Mouse (Mus musculus) bone marrow, adult 2 months (tissue): ENCODE data around the gene Clptm1. TPM values are rescaled to one million over a fixed set of nuclear protein-coding genes. Genes with fewer than 3 reads are reported as not detected.
A peak's percentile ranks its signal among the peaks of the same experiment; 100 is the strongest.

Experiments
- H3K27ac ChIP-seq: fragments of 200-500 bp; 2 replicates; pipeline ENCODE4 v1.5.1; 2012; ENCODE audit warnings: low read depth, mild to moderate bottlenecking, control low read depth, inconsistent platforms, low read length; ENCODE audit not compliant: control insufficient read depth, poor library complexity, insufficient read depth
- H3K4me1 ChIP-seq: fragments of 200-500 bp; 2 replicates; pipeline ENCODE4 v1.6.1; 2011; ENCODE audit warnings: low read length; ENCODE audit not compliant: control insufficient read depth, insufficient read depth
- H3K4me3 ChIP-seq: fragments of 200-500 bp; replicated peaks from 2 replicates; pipeline ENCODE3; 2011; ENCODE audit warnings: mild to moderate bottlenecking, low read depth, low read length, control low read depth; ENCODE audit not compliant: control insufficient read depth
- CTCF ChIP-seq: fragments of 200-500 bp; IDR thresholded peaks from 2 replicates; pipeline ENCODE4 v1.5.1; 2011; ENCODE audit warnings: low read length, control low read depth; ENCODE audit not compliant: control insufficient read depth, insufficient read depth
- POLR2A ChIP-seq: fragments of 200-500 bp; IDR thresholded peaks from 2 replicates; pipeline ENCODE4 v1.6.1; 2011; ENCODE audit warnings: low read depth, mild to moderate bottlenecking, control low read depth, low read length, borderline replicate concordance; ENCODE audit not compliant: control insufficient read depth
- WGBS: fragments of 180-500 bp; shearing (Covaris S2); methylation state at CpG from one replicate; pipeline ENCODE4 v1.1.7; 2018; 5-methylcytosine and 5-hydroxymethylcytosine counted together
- polyA plus RNA-seq: library from polyadenylated mRNA; stranded (reverse); fragments of >200 nt; gene quantifications from 2 replicates; pipeline ENCODE4 v1.2.4, GENCODE M21; 2011; ENCODE audit warnings: low replicate concordance; ENCODE audit not compliant: missing spikeins, insufficient read depth, insufficient read length

Clptm1 gene
- polyA plus RNA-seq, 1 experiment, result 31.2 TPM

DNA sequence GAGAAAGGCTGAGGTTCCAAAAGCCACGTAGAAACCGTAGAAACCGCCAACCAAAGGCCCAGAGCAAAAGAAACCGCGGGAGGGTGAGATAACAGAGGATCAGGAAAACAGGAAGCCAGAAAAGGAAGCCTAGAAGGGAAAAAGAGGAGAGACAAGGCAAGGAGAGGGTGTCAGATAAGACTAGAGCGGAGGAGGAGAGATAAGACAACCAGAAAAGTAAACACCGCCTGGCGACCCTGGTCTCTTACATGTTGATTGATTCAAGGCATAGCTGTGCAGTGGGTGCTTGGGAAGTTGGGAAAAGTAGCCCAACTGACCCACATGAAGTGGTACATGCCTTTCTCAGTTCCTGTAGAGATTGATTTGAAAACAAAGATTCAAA is 30.4 kb upstream of the Clptm1 start:
- no peak for TF ChIP-seq POLR2A
- TF ChIP-seq CTCF, result no peak
- peak overlapping the region; percentile 4; the same call in 1 of the 2 replicates for H3K27ac ChIP-seq
- no peak overlapping the region for H3K4me3 ChIP-seq
- 19% methylated on average over 8 of the region's 8 CpGs for WGBS
- H3K4me1 ChIP-seq, result peaks cover 6% of the 10 kb centered on the region

DNA sequence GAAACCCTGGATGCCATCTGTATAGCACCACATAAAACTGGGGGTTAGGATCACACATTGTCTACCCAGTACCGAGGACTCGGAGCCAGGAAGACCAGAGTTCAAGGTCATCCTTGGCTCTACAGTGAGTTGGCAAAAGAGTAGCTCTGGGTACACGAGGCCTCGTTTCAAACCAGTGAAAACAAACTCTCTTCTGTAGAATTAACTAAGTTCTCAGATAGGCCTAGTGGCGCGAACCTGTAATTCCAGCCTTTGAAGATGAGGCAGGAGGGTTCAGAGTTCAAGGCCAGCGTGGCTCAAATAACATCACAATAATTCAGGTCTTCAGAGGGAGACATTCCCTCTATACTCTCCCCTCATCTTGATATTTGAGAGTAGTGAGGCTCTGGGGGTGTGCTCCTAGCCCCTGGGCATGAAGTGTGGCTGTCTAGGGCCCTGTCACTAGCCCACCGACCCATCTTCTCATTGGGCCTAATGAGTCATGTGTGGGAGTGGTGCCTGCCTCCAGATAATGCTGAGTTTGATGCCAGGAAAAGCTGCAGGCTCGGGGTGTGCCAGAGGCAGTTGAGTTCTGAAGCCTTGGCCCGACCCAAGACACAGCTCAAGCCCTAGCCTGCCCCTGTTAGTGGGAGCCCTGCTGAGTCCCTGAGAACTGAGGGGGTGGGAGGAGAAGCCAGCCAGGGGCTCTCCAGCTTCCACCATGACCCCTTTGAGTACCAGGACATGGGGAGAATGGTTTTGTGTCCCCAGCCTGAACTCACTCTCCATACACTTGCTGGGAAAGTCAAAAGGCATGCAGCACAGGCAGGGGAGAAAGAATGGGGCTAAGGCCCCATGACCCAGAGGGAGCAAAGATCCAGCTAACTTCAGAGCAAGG is 29.7 kb upstream of the Clptm1 start:
- Histone ChIP-seq H3K27ac (peak overlapping the region; percentile 79; the same call in 1 of the 2 replicates), H3K4me3 (no peak overlapping the region), H3K4me1 (peaks cover 5% of the 10 kb centered on the region)
- WGBS, result 72% methylated on average over 10 of the region's 10 CpGs
- no peak for TF ChIP-seq CTCF
- no peak for TF ChIP-seq POLR2A

DNA sequence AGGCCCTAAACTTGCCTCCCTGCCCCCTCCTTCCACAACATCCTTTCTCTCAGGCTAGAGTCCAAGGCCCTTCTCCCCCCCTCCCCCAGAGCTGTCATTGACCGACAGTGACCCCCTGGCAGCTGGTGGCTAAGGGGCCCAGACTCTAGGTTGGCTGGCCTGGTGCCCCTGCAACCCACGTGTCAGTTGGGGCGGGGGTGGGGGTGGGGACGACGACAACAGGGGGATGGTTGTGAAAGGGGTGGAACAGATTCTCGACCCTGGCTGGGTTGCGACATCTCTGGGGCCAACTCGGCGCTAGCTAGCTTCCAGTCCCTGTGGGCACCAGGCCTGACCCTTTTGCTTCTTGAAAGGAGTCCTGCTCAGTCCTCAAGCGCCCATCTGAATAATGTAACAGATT is 28.6 kb upstream of the Clptm1 start:
- H3K27ac ChIP-seq, result peak overlapping the region; percentile 79; the same call in 1 of the 2 replicates

DNA sequence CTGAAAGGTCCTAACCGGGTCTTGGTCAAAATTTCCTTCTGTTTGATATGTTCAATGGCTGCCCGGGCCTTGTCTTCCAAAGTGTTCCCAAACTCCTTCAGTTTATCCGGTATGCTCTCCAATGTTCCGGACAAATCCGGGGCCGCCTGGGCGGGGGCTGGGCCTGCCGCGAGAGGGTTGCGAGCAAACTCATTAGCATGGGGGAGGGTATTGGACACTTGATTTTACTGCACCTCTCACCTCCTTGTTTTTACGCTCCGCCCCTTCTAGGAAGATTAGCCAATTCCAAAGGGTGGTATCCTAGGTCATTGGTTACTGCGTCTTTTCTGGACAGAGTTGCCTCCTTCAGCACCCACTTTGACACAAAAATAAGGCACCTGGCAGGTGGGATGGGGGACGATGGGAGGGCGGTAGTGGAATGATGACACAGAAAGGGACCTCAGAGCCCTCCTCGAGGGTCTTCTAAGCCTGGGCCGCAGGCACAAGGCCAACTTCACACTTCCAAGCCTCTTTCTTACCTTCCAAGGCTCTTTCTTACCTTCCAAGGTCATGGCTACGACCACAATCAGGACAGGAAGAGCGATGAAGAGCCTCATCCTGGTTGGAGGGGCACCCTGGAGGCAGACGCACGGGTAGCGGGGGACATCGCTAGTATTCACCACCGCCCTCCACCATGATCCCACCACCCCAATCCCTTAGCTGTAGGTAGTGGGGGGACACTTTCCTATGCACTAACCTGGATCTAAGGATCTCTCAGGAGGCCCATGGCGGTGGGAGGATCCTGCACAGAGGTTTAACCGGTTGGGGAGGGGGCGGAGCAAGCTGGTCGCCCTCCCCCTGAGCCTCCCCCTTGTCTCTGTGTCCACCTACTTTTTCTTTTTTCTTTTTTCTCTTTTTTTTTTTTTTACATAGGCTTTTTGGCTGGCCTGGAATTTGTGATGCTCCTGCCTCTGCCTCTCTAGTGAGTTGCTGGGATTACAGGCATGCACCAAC is 27.3 kb upstream of the Clptm1 start, which contains the start of gene Apoc1:
Gene Apoc1 (minus strand): TSS at position 788 of the 993 bp plus-strand sequence.
- TF ChIP-seq POLR2A (no peak), CTCF (no peak)
- 77% methylated on average over 28 of the region's 28 CpGs for WGBS
- H3K4me3 ChIP-seq, result no peak within 1 kb of the TSS
- peak within 1 kb of the TSS; percentile 1; the same call in 1 of the 2 replicates for H3K27ac ChIP-seq
- H3K4me1 ChIP-seq, result peaks cover 3% of the 10 kb centered on the region

More for the DNA sequence above, 28.6 kb upstream of the Clptm1 start:
- TF ChIP-seq POLR2A, result no peak
- no peak for TF ChIP-seq CTCF
- WGBS, result 13% methylated on average over 10 of the region's 10 CpGs
- Histone ChIP-seq H3K4me1 (peaks cover 3% of the 10 kb centered on the region), H3K4me3 (no peak overlapping the region)

DNA sequence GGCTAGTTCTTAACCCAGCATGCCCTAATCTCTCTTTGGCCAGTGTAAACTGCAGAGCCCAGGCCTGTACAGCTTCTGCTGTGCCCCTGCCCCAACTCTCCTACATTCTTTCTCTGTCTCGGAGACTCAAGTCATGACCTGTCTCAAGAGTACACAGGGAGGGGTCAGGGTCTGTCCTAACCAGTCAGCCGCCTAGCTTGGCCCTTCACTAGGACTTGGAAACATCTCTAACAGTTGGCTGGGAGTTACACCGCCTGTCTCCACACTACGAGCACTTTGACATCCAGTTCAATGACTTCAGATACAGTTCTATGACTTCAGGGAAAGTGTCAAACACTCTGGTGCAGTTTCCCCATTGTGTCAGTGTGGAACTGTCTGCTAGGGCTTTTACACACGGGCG is 26.6 kb upstream of the Clptm1 start:
- Histone ChIP-seq H3K4me1 (peaks cover 5% of the 10 kb centered on the region), H3K4me3 (no peak overlapping the region), H3K27ac (no peak overlapping the region)
- 88% methylated on average over 6 of the region's 6 CpGs for WGBS
- no peak for TF ChIP-seq POLR2A
- no peak for TF ChIP-seq CTCF

DNA sequence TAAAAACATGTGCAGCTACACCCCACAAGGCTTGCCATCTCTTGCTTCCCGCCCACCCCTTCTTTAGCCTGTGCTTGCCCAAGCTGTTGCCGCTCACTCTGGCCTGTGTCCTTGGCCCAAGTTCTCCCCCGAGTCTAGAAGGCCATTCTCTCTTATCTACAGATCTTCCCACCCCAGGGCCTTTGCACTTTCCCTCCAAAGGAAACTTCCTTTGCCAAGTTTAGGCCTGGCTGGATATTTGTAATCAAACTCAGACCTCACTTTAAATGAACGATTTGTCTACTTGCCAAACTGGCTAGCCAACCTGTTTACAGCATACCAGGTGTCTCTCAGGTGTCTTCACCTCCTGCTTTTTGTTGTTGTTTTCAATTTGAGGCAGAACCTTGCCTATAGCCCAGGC is 26.0 kb upstream of the Clptm1 start:
- peaks cover 5% of the 10 kb centered on the region for H3K4me1 ChIP-seq
- H3K27ac ChIP-seq, result no peak overlapping the region
- 71% methylated on average over 4 of the region's 4 CpGs for WGBS
- no peak overlapping the region for H3K4me3 ChIP-seq
- TF ChIP-seq POLR2A, result no peak
- TF ChIP-seq CTCF, result no peak

DNA sequence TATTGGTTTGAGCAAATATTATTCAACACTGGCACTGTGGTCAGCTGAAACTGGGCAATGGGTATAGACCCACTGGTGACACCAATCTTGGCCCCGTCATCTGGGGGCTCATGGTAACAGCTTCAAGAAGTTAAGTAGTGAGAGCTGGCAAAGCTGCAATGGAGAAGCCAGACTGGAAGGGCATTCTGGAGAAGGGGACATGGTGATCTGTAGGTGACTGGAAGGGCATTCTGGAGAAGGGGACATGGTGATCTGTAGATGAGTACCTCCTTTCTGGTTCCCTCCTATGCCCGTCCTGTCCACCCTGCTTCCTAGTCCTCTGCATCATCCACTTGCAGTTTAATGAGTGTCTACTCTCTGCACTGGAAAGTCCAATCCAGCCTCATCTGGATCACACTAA is 23.8 kb upstream of the Clptm1 start:
- Histone ChIP-seq H3K4me1 (peaks cover 6% of the 10 kb centered on the region), H3K27ac (no peak overlapping the region)

More for the DNA sequence above, 23.8 kb upstream of the Clptm1 start:
- H3K4me3 ChIP-seq, result no peak overlapping the region
- WGBS, result 83% methylated on average over 2 of the region's 2 CpGs
- no peak for TF ChIP-seq CTCF
- TF ChIP-seq POLR2A, result no peak
